Mouse (Mus musculus): ENCODE measurements around the gene Tcta.

DNA sequence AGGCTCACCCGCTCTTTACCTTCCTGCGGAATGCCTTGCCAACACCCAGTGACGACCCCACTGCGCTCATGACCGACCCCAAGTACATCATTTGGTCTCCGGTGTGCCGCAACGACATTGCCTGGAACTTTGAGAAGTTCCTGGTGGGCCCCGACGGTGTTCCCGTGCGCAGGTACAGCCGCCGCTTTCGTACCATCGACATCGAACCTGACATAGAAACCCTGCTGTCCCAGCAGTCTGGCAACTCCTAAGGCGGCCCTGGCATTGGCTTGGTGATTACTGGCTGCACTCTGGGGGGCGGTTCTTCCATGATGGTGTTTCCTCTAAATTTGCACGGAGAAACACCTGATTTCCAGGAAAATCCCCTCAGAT, 33.9 kb upstream of the Tcta start:
- TF ChIP-seq CTCF (IDR thresholded peaks at IDR 0.05) (no peak), EP300 (IDR thresholded peaks at IDR 0.05) (no peak)
